Mouse (Mus musculus) thymus, postnatal 25 days (tissue): Measurements from ENCODE around the gene Tenm4.

ENCODE experiments used
- DNase-seq: peaks from one replicate; pipeline ENCODE4 v3.0.0; 2022

Gene Tenm4

GRCm38 (mm10) chr7:96356285-96356811, 185.3 kb downstream of the Tenm4 start:
- DNase-seq = no peak

GRCm38 (mm10) chr7:96357550-96357949, 186.5 kb downstream of the Tenm4 start:
- no peak for DNase-seq

- DNase-seq = no peak
Measured at GRCm38 (mm10) chr7:96363311-96363710, 192.3 kb downstream of the Tenm4 start.

- no peak for DNase-seq
Measured at GRCm38 (mm10) chr7:96369947-96370346, 198.9 kb downstream of the Tenm4 start.

GRCm38 (mm10) chr7:96374004-96374663, 203.1 kb downstream of the Tenm4 start:
- no peak for DNase-seq

GRCm38 (mm10) chr7:96375507-96375906, 204.5 kb downstream of the Tenm4 start:
- no peak for DNase-seq

- no peak for DNase-seq
Measured at GRCm38 (mm10) chr7:96383686-96384528, 212.9 kb downstream of the Tenm4 start.

- no peak for DNase-seq
Measured at GRCm38 (mm10) chr7:96384726-96385500, 213.9 kb downstream of the Tenm4 start.

- DNase-seq = no peak
Measured at GRCm38 (mm10) chr7:96385850-96386249, 214.8 kb downstream of the Tenm4 start.

- no peak for DNase-seq
Measured at GRCm38 (mm10) chr7:96390034-96390670, 219.1 kb downstream of the Tenm4 start.

GRCm38 (mm10) chr7:96390894-96391293, 219.8 kb downstream of the Tenm4 start:
- DNase-seq = no peak

GRCm38 (mm10) chr7:96391797-96392472, 220.9 kb downstream of the Tenm4 start:
- no peak for DNase-seq

GRCm38 (mm10) chr7:96392600-96392999, 221.6 kb downstream of the Tenm4 start:
- DNase-seq = no peak

GRCm38 (mm10) chr7:96397940-96398339, 226.9 kb downstream of the Tenm4 start:
- DNase-seq = no peak

- no peak for DNase-seq
Measured at GRCm38 (mm10) chr7:96400411-96400810, 229.4 kb downstream of the Tenm4 start.

GRCm38 (mm10) chr7:96406630-96407214, 235.7 kb downstream of the Tenm4 start:
- no peak for DNase-seq

GRCm38 (mm10) chr7:96408161-96408889, 237.3 kb downstream of the Tenm4 start:
- no peak for DNase-seq

GRCm38 (mm10) chr7:96409323-96409880, 238.4 kb downstream of the Tenm4 start:
- DNase-seq = no peak

GRCm38 (mm10) chr7:96413822-96414221, 242.8 kb downstream of the Tenm4 start:
- no peak for DNase-seq

- DNase-seq = no peak
Measured at GRCm38 (mm10) chr7:96414290-96415055, 243.4 kb downstream of the Tenm4 start.
